Mouse (Mus musculus) right cerebral cortex, postnatal 4 days (tissue): ENCODE data around the gene Stac2.

Experiments used
- DNase-seq: peaks from one replicate; pipeline ENCODE4 v3.0.0-alpha.2; 2022

The Stac2 gene

DNA sequence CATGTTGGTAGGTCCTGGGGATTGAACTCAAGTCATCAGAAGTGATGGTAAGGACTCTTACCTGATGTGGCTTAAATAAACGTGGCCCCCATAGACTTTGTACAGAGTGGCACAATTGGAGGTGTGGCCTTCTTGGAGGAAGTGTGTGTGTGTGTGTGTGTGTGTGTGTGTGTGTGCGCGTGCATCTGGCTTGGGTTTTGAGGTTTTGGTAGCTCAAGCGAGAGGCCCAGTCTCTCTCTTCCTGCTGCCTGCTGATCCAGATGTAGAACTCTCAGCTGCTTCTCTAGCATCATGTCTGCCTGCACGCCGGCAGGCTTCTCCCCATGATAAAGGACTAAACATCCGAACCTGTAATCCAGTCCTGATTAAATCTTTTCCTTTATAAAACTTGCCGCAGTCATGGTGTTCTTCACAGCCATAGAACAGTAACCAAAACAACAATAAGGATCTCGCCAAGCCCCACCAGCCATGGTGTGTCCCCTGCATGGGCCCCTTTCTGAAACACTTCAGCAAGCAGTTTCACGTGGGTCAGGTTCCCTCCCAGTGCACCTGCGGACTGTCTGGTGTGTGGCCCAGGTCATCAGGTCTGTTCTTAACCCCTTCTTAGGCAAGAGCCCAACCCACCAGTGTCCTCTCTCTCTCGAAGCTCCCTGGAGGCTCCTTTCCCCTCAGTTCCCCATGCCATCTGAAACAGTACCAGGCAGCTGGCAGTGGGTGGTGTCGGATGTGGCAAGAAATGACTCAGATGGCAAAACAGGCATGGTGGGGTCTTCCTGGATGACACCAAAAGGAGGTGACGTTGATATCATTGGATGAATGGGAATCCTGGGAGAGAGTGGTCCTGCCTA is 3.4 kb downstream of the Stac2 start:
- DNase-seq, result no peak

DNA sequence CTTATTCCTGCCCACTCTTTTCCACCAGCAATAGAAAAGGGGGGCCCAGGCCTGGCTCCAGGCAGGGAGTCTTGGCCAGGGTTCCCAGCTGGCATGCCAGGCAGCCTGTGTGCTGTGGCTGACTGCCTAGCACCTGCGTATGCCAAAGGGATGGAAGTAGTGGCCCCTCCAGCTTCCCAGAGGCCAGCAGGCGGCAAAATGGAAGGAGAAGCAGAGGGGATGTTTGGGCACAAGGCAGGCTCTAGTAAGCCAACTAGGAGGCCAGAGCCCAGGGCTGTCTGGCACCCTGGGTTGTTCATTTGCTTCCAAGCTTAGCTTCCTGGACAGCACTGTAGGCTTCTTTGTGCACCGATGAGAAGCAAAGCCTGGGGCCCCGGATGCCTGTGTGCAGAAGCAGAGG is 5.5 kb downstream of the Stac2 start:
- peak; percentile 68 for DNase-seq

DNA sequence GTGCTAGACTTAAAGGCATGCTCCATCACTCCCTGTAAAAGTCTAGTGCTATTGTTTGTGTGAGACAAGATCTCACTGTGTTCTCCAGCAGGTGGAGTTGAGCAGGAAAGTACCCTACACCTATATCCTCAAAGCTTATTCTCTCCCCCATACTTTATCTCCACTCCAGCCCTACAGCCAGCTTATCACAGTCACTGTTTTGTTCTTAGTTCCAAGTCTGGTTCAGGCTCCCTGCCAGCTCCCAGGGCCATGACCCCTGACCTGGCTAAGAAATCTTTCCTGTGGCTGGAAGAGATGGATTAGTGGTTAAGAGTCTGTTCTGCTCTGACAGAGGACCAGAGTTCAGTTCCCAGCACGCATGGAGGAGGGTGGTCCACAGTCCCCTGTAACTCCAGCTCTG is 6.8 kb downstream of the Stac2 start:
- no peak for DNase-seq

DNA sequence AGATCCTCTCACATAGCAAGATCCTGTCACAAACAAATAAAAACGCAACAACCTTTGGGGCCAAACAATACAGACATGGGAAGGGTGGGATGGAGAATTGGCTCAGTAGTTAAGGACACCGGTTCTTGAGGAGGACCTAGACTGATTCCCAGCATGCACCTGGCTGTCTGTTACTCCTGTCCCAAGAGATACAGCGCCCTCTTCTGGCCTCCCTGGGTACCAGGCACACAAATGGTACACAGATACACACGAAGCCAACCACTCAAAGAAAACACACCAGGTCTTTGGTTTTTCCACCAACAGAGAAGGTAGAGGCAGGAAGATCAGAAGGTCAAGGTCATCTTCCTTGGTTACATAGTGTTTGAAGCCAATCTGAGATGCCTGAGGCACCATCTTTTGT is 7.7 kb downstream of the Stac2 start:
- no peak for DNase-seq

- DNase-seq, result no peak
These were observed 9.2 kb downstream of the Stac2 start for GRCm38 (mm10) chr11:98044074-98044473.

- no peak for DNase-seq
These were observed 10.5 kb downstream of the Stac2 start for GRCm38 (mm10) chr11:98042741-98043140.

DNA sequence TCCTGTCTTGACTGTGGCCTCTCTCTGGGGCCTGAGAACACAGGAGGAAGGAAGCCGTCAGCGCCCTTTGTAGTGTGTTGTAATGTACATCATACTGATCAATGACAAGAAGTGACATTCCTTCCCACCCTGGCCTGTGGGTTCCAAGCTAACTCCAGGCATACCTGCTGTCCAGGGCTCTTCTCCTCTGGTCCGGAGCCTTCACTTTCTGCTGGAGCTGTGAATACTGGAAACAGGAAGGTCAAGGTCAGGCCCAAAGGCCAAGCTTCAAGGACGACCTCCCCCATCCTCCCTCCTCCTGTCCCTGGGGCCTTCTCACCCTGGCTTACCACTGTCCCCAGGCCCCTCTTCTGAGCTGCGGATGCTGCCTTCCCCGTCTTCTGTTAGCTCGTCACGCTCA is 12.3 kb downstream of the Stac2 start:
- no peak for DNase-seq

DNA sequence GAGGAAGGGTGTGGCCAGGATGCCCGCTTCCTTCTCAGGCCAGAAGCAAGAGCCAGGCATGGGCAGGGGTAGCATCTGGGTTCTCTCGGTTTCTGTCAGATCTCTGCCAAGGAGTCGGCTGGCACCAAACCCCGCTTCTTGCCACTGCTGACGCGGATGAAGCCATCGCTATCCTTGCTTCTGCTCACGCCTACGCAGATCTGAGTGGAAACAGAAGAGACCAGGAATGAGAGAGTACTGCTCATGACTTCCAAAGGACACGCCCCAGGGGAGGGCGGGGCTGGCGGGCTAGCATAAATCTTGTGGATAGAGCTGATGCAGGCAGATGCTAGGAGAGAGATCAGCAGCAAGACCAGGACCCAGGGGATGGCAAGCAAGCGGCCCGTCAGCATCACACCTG is 15.4 kb downstream of the Stac2 start:
- no peak for DNase-seq

DNA sequence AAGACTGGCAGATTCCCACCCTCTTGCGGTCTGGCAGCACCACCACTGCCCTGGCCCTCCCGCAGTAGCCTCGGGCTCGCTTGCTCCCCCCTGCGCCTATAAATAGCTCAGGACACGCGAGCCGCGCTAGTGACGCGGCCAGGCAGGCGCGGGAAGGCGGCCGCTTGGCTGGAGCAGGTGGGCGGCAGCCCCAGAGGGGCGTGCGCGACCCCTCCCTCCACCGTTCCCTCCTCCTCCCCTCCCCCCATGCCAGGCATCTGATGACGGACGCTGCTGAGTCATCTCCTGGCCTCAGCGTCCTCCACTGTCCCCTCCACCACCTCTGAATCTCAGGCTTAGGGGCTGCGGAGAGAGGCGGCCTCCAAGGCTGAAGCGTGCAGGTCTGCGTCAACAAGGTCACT is 17.3 kb downstream of the Stac2 start:
- peak; percentile 58 for DNase-seq

- peak; percentile 51 for DNase-seq
These were observed 18.4 kb downstream of the Stac2 start for GRCm38 (mm10) chr11:98034840-98035239.

GRCm38 (mm10) chr11:98034061-98034460 is 19.2 kb downstream of the Stac2 start:
- no peak for DNase-seq

DNA sequence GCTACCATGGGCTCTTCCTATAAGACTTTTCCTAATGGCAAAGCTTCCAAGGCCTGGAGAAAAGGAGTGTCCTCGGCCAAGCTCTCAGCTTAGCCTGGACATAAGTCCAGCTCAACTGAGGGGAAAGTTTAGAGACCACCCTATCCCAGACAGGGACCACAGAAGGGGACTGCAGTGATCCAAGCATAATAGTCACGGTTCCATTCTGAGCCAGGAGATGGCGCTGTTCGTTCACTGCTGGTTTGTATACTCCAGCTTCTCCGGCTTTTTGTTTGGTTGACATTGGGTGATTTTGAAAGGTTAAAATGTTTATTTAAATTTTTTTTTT is 21.9 kb downstream of the Stac2 start:
- DNase-seq, result peak; percentile 92

GRCm38 (mm10) chr11:98030701-98031442 is 22.4 kb downstream of the Stac2 start:
- DNase-seq, result no peak

- no peak for DNase-seq
These were observed 25.5 kb downstream of the Stac2 start for GRCm38 (mm10) chr11:98027785-98028184.

DNA sequence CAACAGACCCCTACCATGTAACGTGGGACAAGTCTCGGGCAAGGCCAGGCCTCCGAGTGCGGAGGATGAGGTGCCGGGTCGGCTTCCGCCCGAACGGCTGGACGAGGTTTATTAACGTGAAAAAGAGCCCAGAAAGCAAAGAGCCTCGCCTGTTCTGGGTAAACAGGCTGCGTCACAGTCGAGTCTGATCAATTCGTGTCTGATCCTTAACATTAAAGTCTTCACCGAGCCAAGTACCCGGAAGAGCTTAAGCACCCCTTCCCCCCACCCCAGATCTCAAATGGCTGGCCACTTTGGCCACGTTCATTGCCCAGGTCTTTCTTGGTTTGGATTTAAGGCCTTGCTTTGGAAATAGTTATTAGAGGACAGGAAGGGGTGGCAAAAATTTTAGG is 26.0 kb downstream of the Stac2 start:
- no peak for DNase-seq

DNA sequence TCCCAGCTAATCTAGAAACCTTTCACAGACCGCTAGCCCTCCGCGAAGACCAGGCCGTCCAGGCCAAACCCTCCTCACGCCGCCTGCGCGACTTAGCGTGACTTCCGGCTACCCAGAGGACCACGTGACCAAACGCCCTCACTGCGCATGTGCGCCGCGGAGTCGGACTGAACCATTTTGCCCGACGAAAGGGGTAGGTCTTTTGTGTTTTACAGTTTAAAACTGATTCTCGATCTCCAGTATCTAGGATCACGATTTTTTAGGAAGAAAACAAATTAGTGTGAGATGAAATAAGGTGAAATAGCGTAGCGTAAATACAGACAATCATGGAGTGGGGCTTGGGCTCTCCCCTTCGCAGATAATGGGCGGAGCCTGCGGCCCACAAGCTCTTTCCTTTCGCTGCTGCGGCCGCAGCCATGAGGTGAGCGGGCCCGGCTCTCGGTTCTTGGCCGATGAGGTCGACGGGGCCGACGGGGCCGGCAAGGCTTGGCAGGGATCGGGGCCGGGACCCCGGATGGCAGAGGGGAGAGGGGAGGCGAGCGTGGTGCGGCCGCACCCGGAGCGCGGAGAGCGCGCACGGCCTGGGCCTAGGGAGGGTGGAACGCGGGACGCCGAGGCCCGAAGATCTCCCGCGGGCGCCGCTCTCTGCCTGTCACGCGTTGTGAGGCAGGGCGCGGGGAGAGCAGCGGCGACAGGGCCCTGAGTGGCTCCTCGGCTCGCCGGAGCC is 26.5 kb downstream of the Stac2 start, which contains the start of gene Rpl19:
Gene Rpl19 (plus strand): TSS at position 141 of the 727 bp plus-strand sequence.
- peak; percentile 93 for DNase-seq

DNA sequence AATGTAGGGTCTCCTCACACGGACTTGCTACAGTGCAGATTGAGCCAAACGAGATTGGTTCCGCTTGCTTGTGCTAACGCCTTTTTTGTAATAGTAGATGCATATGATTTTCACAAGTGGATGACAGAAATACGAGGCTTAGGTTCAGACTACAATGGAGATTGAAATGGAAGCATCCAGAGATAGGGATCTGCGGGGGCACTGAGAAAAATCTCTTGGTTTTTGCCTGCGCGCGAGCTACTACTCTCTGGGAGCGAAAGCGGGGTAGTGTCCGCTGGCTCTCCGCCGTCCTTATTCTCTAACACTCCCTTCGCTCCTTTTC is 27.1 kb downstream of the Stac2 start:
- no peak for DNase-seq

- DNase-seq, result no peak
These were observed 28.7 kb downstream of the Stac2 start for GRCm38 (mm10) chr11:98024516-98024915.

DNA sequence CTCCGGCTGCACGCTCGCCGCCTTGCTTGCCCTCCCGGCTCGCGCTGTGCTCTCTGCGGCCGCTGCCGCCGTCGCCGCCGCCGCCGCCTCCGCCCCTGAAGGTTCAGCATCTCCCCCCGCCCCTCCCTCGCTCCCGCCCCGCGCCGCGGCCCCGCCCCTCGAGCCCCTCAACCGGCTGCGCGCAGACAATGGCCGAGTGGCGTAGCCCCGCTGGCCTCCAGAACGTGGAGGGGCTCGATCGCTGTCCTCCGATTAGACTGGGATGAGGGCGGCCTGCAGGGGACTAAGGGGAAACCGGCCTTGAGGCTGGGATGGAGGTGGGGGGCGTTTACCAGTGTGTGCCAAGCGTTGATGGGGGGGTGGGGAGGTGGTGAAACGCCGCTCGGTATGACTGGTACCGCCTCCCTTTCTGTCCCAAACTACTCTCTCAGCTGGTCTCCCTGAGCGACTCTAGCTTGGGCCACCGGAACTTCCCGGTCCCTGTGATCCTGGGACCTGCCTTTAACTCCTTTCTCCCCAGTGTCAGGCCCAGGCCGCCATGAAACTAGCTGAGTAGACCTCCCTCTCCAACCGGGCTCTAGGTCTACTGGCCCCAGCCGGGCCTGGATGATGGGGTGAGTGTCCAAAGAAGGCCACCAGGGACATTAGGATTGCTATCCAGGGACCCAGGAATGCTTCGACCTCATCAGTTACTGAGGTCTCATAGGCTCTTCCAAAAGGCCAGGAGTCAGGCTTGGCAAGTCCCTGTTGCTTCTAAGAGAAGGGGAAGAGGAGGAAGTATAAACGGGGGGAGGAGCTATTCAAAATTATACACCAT is 30.5 kb downstream of the Stac2 start, which contains the start of gene Cacnb1:
Gene Cacnb1 (minus strand): TSS at position 480 of the 817 bp plus-strand sequence.
- DNase-seq, result peak; percentile 79

DNA sequence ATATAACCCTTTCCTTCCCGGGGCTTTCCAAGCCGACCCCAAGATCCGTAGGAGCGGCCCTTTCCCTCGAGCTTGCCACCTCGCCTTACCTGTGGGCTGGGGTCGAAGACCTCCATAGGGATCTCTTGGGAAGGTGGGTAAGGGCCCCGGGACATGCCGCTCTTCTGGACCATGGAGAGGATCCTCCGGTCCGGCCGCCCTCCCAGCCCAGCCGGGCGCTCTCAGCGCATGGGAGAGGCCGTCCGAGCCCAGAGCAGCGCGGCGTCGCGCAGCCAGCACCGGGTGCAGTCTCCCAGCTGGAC is 31.1 kb downstream of the Stac2 start:
- no peak for DNase-seq

DNA sequence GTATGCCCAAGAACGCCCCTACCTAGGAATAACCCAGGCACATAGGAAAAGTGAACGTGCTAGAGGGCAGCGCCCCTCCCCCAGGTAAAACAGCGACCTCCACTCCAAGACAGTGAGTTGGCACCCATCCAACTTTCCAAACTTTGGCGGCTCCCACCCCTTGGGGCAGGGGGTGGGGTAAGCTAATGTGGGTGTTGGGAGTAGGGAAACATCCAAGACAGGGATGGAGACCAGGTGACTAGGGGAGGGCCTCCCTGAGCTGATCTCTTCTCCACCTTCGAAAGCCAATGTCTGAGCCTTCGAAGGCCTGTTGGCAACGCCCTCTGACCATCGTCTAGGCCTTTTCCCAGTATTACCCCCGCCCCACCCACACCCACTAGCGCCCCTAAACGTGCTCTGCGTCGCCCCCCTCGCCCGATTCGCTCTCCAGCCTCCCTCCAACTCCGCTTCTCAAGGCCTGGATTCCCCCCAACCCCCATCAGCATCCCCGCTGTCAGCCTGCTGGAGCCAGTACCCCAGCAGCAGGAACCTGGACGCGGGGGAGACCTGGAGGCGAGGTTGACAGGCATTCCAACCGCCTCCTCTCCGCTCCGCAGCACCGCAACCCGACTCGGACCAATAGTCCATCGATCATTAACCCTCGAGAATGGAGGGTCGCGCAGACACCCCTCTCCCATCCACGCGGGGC is 31.6 kb downstream of the Stac2 start:
- DNase-seq, result peak; percentile 69

GRCm38 (mm10) chr11:98021118-98021517 is 32.1 kb downstream of the Stac2 start:
- DNase-seq, result no peak
